Mouse (Mus musculus) urinary bladder, postnatal 0 days (tissue): Measurements from ENCODE around the gene Rnft1. TPM values are rescaled to one million over a fixed set of nuclear protein-coding genes. Genes with fewer than 3 reads are reported as not detected.

ENCODE experiments used
- polyA plus RNA-seq: library from polyadenylated mRNA; unstranded; fragments of >200 nt; fragmentation: Nextera tagmentation; extraction: Ambion mirVana; gene quantifications from 2 replicates; pipeline ENCODE4 v1.2.1, GENCODE M21; 2015

Rnft1 gene
- 71.0 and 91.2 TPM in 2 replicates for polyA plus RNA-seq

GRCm38 (mm10) chr11:86484101-86484868 lies at the start of gene Rnft1:
Rnft1 (plus strand) TSS chr11:86484657.

GRCm38 (mm10) chr11:86544639-86545299 lies 60.3 kb downstream of the Rnft1 start, which contains the start of the genes Rps6kb1 and Tubd1:
Rps6kb1 (minus strand) TSS chr11:86544805.
Tubd1 (plus strand) TSS chr11:86544991.

Other genes with a start within 250 kb of the Rnft1 start
- 26.0 and 31.7 TPM in 2 replicates for gene Ints2, start 227.1 kb upstream of the Rnft1 start, polyA plus RNA-seq
- gene Med13, start 127.1 kb upstream of the Rnft1 start, polyA plus RNA-seq: 3.5 and 4.6 TPM in 2 replicates
- 34.5 and 47.3 TPM in 2 replicates for gene Rps6kb1, start 60.1 kb downstream of the Rnft1 start, polyA plus RNA-seq
- 6.0 and 6.2 TPM in 2 replicates for gene Tubd1, start 60.3 kb downstream of the Rnft1 start, polyA plus RNA-seq
- 221 and 241 TPM in 2 replicates for gene Vmp1, start 199.2 kb downstream of the Rnft1 start, polyA plus RNA-seq
- gene Ptrh2, start 199.3 kb downstream of the Rnft1 start, polyA plus RNA-seq: 18.0 and 20.4 TPM in 2 replicates